Mouse (Mus musculus) cerebellum, postnatal 25 days (tissue): ENCODE measurements around the gene Cntrl.

Experiments used
- DNase-seq, 2 experiments: peaks; one replicate each; pipeline ENCODE4 v3.0.0; 2021; ENCODE audit warnings: mixed read lengths in 2 of 2

The Cntrl gene

DNA sequence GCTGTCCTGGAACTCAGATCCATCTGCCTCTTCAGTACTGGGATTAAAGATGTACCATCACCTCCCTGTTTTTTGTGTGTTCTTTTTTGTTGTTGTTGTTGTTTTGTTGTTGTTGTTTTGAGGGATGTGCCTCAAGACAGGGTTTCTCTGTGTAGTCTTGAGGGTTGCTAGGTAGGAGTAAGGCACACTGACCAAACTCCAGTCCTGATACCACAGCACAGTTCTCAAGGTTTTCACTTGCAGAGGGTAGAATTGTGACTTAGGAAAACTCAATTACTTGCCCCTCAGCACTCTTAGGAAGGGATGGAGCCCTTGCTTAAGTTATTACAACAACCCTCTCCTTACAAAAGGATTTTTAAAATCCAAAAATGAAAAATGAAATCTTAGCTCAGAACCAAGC, 22.2 kb downstream of the Cntrl start:
- DNase-seq: no peak

DNA sequence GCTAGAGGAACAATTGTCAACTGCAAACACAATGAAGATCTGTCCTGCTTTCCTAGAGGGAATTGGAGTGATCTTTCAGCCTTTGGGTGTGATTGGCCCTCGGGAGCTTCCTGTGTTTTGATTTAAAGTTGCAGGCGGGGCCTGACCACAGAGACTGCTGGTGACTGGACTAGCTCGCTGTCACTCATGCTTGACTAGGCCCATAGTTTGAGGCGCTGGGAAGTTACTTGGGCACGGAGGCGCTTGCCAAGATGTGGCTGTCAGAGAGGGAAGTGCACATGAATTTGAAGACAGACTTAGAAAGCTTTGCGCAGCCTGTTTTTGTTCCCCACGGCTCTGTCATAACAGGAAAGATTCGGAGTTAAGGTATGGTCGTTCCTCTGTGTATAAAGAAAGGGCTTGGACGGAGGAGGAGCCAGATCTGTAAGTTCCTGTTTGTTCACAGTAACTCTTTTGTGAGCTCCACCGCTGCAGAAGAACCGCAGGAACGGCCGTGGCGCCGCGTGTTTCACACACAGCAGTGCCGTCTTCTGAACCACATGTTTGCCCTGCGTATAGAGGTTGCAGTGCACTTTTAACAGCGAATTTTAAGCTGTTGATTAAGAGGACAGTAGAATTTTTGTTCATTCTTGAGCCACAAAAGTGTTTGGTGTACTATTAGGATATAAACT, 22.8 kb downstream of the Cntrl start:
- DNase-seq: peak; percentile 92

DNA sequence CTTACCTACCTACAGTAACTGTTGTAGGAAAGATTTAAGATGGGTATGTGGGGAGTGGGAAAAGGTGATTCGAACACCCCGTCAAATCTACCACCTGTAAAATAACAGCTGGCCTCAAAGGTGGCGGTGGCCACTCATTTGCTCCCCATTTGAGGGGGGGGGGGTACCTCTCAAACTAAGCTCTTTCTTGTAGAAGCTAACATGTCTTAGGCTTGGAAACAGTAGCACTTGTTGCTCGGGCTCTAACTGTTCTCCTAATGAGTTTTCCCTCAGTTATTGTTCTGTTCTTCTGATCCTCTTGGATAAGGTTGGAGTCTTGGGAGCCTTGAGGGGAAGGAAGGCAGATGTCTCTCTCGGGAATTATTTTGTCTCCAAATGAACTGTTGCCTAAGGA, 23.4 kb downstream of the Cntrl start:
- DNase-seq: no peak

DNA sequence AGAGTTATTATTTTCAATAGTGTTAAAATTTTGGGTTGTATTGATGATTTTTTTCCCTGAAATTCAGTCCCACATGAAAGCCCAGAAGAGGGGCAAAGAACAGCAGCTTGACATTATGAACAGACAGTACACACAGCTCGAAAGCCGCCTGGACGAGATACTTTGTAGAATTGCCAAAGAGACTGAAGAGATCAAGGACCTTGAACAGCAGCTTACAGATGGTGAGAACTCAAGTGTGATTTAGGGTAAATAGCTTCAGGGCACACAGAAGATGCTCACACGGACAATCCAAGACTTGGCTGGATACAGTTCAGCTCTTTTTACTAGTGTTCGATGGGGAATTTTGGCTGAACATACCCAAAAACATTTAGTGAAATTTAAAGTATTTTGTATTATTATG, 24.6 kb downstream of the Cntrl start:
- no peak for DNase-seq

DNA sequence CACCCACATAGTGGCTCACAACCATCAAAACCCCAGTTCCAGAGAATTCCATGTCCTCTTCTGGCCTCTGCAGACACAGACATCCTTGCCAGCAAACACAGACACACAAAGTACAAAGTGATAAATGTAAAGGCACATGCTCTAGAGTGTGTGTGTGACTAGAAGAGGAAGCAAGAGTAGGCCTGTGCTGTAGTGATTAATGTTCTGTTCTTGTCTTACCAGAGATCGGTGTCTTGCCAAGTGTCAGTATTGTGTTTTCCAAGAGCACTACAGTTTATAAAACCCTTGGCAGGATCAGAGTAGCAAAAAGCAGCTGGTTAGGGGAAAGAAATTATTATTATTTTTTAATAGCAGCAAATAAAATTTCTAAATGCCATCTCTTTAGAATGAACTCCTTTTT, 29.3 kb downstream of the Cntrl start:
- DNase-seq: no peak

DNA sequence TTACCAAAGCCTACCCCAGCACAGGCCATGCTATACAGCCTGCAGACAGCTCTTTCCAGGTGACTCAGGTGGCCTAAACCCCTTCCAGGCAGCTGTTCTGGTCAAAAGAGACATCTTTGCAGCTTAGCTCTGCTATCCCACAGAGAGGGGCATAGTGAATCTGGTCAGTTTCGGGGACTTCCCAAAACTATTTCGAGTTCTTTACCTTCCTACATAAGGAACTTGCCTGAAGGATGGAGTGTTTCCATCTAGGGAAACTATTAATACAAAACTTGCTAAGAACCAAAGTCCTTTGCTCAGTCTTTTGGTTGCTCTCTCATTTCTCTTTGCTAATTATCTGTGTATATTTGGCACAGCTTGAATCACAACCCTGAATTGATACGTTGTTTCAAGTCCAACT, 32.4 kb downstream of the Cntrl start:
- DNase-seq: no peak

DNA sequence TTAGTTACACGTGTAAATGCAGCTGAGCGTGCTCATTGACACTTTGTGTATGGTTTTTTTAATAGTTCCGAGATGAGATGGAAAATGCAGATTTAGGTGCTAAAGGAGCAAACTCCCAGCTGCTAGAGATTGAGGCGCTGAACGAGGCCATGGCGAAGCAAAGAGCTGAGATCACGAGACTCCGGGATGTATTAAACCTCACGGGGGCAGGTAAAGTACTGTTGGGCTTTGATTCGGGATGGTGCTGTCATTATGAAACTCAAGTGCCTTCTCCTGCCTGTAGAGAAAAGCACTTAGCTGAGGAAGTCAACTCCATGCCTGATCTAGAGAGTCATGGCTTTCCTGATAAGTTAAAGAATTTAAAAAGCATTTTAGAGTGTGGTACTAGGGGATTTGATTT, 39.5 kb downstream of the Cntrl start:
- DNase-seq: no peak

DNA sequence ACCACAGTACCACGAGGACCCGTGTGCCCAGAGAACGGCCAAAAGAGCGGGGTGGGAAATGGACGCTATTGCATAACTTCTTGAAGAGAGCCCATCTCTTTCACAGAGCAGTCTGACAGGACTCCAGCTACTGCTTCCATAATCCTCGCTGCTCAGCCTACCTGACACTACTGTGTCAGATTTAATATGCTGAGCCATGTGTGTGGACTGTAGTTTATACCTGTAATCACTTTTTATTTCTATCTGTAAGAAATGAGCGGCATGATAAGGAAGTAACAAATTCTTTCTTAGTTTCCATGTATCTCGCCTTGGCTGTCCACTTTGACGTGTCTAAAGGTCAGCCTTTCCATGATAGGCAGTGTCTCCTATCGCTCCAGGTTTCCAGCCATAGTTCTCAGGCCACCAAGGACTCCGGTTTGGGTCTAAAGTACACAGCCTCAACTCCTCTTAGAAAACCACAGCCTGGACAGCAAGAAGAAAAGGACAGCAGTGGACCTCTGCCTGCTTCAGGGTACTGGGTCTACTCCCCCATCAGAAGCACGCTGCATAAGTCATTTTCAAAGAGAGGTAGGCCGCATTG, 42.1 kb downstream of the Cntrl start:
- DNase-seq: no peak

DNA sequence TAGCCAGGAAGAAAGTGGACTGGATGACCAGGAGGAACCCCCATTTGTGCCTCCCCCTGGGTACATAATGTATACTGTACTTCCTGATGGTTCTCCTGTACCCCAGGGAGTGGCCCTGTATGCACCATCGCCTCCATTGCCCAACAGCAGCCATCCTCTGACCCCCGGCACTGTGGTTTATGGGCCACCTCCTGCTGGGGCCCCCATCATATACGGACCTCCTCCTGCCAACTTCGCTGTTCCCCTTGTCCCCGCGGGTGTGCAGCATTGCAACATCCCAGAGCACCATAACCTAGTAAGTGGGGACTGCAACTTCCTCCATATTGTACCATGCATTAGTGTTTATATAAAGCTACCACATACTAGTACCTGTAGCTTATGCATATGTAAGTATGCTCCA, 43.9 kb downstream of the Cntrl start:
- no peak for DNase-seq

DNA sequence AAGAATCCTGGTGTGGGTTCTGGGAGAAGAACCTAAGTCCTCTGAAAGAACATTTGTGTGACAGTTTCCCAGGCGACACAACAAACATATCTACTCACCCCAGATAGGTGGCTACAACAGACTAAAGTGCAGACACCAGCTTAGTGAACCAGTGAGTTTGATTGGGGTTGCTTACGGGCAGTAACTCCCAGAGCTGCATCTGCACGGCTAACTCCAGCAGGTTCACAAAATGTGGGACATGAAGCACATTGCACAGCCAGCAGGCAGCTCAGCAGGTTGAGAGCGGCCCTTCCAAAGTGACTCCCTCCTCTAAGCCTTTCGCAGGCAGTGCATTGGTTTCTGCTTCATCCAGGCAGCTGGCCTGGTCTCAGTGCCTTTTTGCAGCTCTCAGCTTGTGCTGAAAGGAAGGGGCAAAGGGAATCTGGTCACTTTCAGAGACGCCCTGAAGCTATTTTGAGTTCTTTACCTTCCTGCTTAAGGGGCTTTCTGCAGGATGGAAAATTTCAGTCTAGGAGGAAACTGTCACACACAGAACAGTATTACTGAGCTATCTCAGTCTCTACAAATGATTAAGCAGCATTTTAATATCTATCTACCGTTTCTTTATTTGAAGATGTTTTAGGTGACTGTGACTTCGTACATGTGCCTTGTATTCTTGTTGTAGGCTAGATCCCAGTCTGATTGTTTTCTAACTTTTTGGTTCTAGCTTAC, 44.7 kb downstream of the Cntrl start:
- no peak for DNase-seq

DNA sequence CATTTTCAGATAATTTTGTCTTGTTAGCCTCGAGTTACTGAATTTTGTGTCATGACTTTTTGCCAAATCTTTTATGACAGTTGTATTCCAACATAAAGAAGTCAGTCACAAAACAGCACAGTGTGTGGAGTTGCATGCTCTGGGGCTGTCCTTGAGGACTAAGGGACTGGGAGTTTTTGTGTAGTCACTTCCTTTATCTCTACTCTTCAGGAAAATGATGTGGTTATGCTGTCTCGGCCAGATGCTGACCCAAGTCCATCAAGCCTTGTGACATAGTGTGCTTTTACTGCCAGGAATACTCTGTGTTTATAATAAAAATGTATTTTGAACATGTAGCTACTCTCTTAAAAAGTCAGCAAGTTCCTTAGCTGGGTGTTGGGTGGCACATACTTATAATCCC, 47.7 kb downstream of the Cntrl start:
- no peak for DNase-seq

DNA sequence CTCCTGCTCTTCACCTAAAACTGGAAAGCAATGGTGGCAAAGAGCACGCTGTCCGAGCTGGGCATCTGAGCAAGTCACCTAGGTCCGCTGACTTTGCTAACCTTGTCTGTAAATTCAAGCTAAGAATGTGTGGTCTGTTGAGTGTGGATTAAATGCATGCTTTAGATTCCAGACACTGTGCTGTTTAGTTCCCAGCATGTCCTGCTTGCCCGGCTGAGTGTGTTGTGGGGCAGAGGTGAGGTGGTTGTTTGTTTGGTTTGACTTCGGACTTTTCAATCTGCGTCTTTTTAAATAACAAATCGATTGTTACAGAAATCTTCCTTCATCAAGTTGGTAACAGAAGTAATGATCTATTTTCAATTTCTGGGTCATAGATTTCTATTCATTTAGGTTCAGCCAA, 48.5 kb downstream of the Cntrl start:
- no peak for DNase-seq

DNA sequence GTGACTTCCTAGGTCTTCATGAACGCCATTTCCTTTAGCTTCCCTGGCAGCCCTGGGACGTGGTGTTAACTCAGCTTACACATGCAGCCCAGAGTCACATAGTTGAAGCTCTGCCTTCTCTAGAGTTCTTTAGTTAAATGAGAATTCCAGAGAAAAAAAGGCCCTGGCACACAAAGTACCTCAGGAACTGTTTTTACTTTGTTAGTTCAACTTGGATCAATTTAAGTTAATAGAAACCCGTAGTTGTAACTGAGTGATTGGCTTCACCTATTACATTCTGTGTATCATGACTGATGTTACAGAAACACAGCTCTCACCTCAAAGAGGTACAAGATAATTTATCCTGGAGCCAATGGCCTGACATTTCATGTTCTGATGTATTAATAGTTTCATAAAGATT, 49.1 kb downstream of the Cntrl start:
- DNase-seq: no peak

DNA sequence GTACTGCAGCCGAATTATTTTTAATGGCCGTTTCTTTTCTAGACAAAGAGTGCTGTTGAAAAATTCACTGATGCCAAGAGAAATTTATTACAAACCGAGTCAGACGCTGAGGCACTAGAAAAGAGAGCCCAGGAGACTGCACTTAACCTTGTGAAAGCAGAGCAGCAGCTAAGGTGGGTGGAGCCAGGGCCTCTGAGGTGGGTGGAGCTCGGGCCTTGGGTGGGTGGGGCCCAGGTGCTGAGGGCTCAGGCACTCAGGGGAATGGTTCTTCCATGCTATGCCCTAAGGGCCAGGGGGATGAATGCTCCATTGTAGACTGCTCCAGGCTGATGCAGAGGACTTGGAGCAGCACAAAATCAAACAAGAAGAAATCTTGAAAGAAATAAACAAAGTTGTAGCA, 50.9 kb downstream of the Cntrl start:
- DNase-seq: no peak

DNA sequence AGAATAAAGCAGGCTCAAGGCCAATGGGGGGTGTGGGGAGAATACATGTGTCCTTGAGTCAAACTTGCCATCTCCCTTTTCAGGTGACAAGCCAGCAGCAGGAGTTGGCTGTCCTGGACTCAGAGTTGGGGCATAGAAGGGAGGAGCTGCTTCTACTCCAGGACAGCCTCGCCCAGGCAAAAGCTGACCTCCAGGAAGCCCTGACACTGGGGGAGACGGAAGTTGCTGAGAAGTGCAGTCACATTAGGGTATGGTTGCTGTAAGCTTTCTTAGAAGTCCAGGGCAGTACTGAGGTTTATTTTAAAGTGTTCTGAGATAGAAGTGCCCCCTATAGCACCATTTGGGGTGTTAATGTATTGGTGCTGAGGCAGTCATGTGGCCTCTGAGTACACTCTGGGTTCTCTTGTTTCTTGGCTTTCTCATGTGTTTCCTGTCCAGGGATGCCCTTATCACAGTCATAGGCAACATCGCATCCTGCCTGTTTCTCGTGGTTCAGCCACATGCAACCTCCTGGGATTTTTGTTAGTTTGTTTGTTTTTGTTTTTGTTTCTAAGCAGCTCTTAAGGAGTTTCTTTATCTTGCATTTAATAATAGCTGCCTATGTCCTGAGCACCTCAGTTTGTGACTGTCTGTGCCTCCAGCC, 52.7 kb downstream of the Cntrl start:
- no peak for DNase-seq

DNA sequence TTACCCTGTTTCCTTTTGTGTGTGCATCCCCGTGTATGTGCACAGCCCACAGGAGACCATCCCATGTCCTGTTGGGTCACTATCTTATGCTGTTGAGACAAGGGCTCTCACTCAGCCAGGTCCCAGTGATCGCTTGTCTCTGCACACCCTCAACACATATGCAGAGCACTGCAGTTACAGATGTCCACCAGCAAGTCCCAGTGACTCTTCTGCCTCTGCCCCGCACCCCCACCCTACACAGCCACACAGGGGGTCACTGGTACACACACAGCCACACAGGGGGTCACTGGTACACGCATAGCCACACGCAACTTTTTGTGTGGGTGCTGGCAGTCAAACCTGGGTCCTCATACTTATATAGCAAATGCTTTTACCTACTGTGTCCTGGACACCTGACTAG, 54.1 kb downstream of the Cntrl start:
- DNase-seq: no peak

DNA sequence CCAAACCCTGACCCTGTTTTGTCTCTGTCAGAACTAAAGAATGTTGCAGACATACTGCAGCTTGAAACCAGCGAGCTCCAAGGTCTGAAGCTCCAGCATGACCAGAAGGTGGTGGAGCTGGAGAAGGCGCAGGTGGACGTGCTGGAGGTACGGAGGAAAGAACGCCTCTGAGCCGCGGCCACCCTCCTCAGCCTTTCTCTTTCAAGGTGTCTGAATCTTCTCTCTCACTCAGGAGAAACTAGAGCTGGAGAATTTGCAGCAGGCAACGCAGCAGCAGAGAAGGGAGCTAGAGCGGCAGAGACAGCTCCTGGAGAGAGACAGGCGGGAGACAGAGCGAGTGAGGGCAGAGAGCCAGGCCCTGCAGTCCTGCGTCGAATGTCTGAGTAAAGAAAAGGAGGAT, 56.1 kb downstream of the Cntrl start:
- DNase-seq: no peak

DNA sequence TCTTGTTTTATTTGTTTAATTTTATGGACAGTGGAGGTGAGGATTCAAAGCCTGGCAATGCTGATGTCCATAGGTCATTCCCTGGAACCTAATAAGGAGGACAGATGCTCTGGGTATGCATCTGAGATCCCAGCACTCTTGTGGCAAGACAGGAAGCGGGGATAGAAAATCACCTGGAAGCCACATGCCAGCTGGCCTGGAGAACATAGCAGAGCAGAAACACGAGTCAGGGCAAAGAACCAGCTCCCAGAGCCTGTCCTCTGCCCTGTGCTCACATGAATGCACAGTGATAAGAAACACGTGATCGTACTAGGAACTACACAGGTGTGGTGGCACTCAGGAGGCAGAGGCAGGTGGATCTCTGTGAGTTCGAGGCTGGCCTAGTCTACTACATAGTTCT, 57.5 kb downstream of the Cntrl start:
- DNase-seq: no peak

DNA sequence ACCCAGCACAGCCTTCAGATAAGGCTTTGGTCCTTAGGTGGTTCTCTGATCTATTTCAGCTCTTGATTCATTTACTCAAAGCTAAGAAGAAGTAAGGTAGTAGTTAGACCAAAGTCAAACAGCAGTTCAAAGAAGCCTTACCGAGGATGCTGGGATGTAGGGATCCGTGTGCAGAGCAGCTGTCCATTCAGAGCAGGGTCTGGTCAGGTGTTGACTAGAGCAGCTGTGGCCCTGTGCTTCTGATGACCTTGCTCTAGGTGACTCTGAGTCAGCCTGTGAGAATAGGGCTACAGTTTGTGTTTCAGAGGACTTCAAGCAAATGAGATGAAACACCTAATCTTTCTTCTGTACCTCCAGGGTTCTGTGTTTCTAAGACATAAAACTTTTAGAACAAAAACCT, 60.2 kb downstream of the Cntrl start:
- no peak for DNase-seq

DNA sequence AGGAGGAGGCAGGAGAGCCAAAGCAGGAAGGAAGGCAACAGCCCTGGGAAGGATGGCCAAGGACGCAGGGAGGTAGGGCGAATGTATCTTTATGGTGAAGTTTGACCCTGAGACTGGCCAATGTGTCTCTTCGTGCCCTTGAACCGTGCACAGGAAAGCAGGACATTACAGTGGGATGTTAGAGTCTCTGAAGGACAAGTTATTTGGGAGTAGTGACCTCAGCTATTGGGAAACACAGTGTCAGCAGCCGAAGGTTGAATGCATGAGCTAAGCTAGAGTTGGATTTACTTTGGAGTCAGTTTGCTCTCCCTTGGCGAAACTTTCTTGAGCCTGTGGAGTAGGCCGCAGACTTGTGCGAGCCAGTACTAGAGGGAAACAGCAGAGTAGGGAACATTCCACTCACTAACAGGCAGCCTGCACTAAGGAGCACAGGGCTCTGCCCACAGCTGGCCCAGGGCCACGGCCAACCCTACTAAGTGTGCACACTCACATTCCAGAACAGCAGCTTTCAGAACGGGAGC, 62.1 kb downstream of the Cntrl start:
- DNase-seq: no peak

DNA sequence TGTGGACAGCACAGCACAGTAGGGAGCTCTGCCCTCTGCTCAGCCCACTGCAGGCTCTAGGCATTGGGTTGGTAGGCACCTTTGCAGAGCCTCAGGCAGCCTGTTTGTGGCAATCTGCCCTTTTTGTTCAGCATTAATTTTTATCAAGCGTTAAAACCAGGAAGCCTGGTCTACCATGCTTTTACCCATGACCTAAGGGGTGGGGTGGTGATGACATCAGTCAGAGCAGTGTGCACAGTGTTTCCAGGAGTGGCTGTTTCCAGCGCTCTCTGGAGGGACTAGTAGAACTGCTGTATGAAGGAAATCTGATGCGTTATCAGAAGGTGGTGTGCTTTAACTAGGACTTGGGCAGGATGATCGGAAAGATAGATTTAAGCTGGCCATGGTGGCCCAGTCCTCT, 63.0 kb downstream of the Cntrl start:
- no peak for DNase-seq

DNA sequence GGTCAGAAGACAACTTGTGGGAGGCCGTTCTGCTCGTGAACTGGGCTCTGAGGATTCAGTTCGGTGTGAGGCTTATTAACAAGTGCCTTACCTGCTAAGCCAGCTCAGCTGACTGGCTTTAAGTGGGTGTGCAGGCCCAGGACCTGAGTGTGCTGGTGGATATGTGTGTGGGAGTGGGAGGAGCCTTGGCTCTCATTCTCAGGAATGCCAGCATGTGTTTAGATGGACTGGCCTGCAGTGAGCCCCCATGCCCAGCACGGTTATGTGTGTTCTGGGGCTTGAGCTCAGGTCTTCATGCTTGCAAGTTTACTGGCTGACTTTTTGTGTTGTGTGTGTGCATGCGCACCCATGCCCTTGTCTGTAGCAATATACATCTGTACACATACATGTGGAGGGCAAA, 64.4 kb downstream of the Cntrl start:
- no peak for DNase-seq

DNA sequence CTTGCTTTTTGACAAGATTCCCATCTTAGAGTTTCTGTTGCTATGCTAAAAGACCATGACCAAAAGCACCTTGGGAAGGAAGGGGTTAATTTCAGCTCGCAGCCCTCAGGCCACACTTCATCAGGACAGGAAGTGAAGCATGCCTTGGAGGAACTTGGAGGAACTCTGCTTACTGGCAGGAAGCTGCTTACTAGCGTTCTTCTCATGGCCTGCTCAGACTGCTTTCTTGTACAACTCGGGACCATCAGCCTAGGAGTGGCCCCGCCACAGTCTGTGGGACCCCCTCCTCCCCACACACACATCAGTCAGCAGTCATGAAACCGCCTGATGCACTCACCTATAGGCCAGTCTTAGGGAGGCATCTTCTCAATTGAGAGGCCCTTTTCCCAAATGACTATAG, 64.8 kb downstream of the Cntrl start:
- DNase-seq: no peak
